Mouse (Mus musculus) heart, embryonic 12.5 days (tissue): ENCODE measurements at regions not wholly inside any gene's neighbourhood (a gene's known extent, or its start where the extent isn't known, plus 50 kb on each side); places are given as distances from the start of the nearest gene placed in this dataset.

ENCODE experiments used
- ATAC-seq: fragments of 200-750 bp; cut with Nextera tagmentation; 2 replicates; pipeline ENCODE4 v1.8.0; 2017; ENCODE audit warnings: moderate TSS enrichment, moderate library complexity; ENCODE audit not compliant: insufficient number of reproducible peaks, low FRiP score
- H3K27ac ChIP-seq: fragments of 300-500 bp; sonication (generic); 2 replicates; pipeline ENCODE4 v1.5.1; 2016; ENCODE audit warnings: mild to moderate bottlenecking, moderate library complexity; ENCODE audit not compliant: poor library complexity, severe bottlenecking
- H3K27me3 ChIP-seq: fragments of 300-500 bp; sonication (generic); replicated peaks from 2 replicates; pipeline ENCODE4 v1.6.1; 2016; ENCODE audit warnings: mild to moderate bottlenecking, moderate library complexity
- H3K36me3 ChIP-seq: fragments of 300-500 bp; sonication (generic); 2 replicates; pipeline ENCODE4 v1.6.1; 2016; ENCODE audit warnings: mild to moderate bottlenecking, moderate library complexity
- H3K4me1 ChIP-seq: fragments of 300-500 bp; sonication (generic); replicated peaks from 2 replicates; pipeline ENCODE4 v1.6.1; 2016; ENCODE audit warnings: mild to moderate bottlenecking
- H3K4me2 ChIP-seq: fragments of 300-500 bp; sonication (generic); 2 replicates; pipeline ENCODE4 v1.6.1; 2016; ENCODE audit warnings: mild to moderate bottlenecking, moderate library complexity
- H3K4me3 ChIP-seq: fragments of 300-500 bp; sonication (generic); 2 replicates; pipeline ENCODE4 v1.5.1; 2016; ENCODE audit warnings: mild to moderate bottlenecking
- H3K9ac ChIP-seq: fragments of 300-500 bp; sonication (generic); 2 replicates; pipeline ENCODE4 v1.6.1; 2016; ENCODE audit warnings: mild to moderate bottlenecking, moderate library complexity
- H3K9me3 ChIP-seq: fragments of 300-500 bp; sonication (generic); replicated peaks from 2 replicates; pipeline ENCODE4 v1.6.1; 2016; ENCODE audit warnings: mild to moderate bottlenecking, moderate library complexity
- WGBS: fragments of 180-500 bp; shearing (Covaris S2); methylation state at CpG from one replicate; pipeline ENCODE4 v1.1.7; 2016; 5-methylcytosine and 5-hydroxymethylcytosine counted together

DNA sequence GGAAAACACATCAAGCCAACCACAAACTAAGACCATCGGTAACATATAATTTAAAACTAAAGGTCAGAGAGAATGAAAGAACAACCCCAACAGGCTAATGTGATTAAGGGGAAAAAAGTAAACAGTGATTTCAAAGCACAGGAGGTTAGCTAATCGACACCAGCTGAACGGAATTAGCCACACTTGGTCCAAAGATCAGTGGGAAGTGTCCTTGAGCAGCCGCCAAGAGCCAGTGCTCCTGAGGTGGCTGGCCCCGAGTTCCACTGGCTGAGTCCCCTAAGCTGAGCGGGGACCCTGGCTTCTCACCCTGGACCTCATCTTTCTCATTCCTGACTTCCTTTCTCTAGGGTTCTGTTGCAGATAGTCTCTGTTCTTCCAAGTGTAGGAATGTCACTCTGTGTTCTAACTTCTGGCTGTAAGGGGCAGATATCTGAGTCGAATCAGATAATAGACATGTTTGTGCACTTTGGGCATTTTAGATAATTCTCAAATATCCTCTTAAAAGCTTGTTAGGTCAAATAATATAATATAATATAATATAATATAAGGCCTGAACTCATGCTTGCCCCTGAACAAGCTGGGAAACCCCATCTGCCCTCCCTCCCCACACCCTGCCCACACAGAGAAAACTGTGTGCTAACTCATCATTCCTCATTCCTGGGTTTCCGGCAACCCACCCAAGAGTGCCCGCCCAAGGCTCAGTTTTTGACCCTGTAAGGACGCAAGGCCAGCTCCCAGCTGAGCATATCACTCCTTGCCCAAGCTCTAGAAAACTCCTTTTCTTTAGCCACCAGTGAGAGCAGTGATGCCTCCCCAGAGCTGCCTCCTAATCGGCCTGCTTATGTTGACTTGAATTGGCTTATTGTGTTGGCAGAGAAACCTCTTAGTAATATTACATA, 137.3 kb upstream of the Krr1 start:
- ATAC-seq: no peak
- Histone ChIP-seq H3K27me3 (no peaks in the 10 kb centered on the region), H3K4me3 (no peak overlapping the region), H3K4me2 (no peak overlapping the region), H3K9me3 (no peaks in the 10 kb centered on the region), H3K27ac (no peak overlapping the region), H3K4me1 (no peaks in the 10 kb centered on the region; the same call in 1 of the 2 replicates), H3K36me3 (no peaks in the 10 kb centered on the region), H3K9ac (no peak overlapping the region)
- WGBS: 39% methylated on average over 11 of the region's 11 CpGs

- ATAC-seq: no peak
- no peaks in the 10 kb centered on the region for H3K9me3 ChIP-seq
- H3K4me1 ChIP-seq: no peaks in the 10 kb centered on the region; the same call in 1 of the 2 replicates
These were observed 136.3 kb upstream of the Krr1 start for GRCm38 (mm10) chr10:111836191-111836590.

DNA sequence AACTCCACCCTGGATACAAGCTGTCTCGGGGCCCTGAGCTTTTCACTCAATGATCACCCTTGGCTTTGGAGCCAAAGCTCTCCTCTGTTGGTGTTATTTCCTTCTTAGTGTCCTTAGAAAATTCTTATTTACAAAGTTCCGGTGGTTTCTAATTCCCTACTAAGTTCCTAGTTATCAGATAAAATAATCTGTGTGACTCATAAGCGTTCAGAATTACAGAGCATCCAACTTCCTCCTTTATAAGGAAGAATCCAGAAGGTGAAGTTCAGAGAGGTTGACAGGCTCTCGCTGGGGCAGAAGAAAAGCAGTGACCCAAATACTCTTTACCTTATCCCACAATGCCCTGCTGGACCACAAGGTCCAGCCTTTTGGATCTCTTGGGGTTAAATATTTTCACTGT, 135.7 kb upstream of the Krr1 start:
- no peak for ATAC-seq
- Histone ChIP-seq H3K27ac (no peak overlapping the region), H3K4me3 (no peak overlapping the region), H3K4me2 (no peak overlapping the region), H3K27me3 (no peaks in the 10 kb centered on the region), H3K9me3 (no peaks in the 10 kb centered on the region), H3K36me3 (no peaks in the 10 kb centered on the region), H3K9ac (no peak overlapping the region), H3K4me1 (no peaks in the 10 kb centered on the region; the same call in 1 of the 2 replicates)
- 79% methylated on average over 4 of the region's 4 CpGs for WGBS

More at GRCm38 (mm10) chr10:111836191-111836590, 136.3 kb upstream of the Krr1 start:
- WGBS: 67% methylated on average over 5 of the region's 5 CpGs
- H3K27ac ChIP-seq: no peak overlapping the region
- H3K4me2 ChIP-seq: no peak overlapping the region
- H3K4me3 ChIP-seq: no peak overlapping the region
- no peaks in the 10 kb centered on the region for H3K27me3 ChIP-seq
- H3K36me3 ChIP-seq: no peaks in the 10 kb centered on the region
- H3K9ac ChIP-seq: no peak overlapping the region

- H3K9me3 ChIP-seq: no peaks in the 10 kb centered on the region
- peak overlapping the region; percentile 38; the same call in 1 of the 2 replicates for H3K4me2 ChIP-seq
- no peak overlapping the region for H3K9ac ChIP-seq
- no peak overlapping the region for H3K27ac ChIP-seq
- peaks cover 6% of the 10 kb centered on the region; the same call in 1 of the 2 replicates for H3K4me1 ChIP-seq
- H3K4me3 ChIP-seq: no peak overlapping the region
- ATAC-seq: no peak
- H3K36me3 ChIP-seq: no peaks in the 10 kb centered on the region
- 48% methylated on average over 11 of the region's 11 CpGs for WGBS
- no peaks in the 10 kb centered on the region for H3K27me3 ChIP-seq
These were observed 130.1 kb upstream of the Krr1 start for GRCm38 (mm10) chr10:111842321-111842775.

DNA sequence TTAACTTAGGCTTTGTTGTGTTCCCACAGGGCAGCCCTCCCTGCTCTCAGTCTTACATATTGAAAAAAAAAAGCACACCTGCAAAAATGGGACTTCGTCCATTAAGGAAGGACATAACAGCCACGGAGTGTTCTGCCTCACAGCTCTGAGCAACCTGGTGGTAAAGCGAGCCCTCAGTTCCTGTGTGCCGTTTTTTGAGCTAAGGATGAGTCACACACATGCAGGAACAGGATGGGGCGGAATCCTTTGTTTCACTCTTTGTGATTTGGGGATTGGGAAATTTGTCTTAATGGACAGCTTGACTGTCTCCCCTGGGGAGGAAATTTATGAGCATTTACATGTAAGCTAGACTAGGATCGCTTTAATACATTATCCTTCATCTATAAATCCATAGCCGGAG, 129.6 kb upstream of the Krr1 start:
- no peak overlapping the region for H3K4me3 ChIP-seq
- no peaks in the 10 kb centered on the region for H3K36me3 ChIP-seq
- H3K4me1 ChIP-seq: peaks cover 6% of the 10 kb centered on the region; the same call in 1 of the 2 replicates
- no peaks in the 10 kb centered on the region for H3K27me3 ChIP-seq
- no peaks in the 10 kb centered on the region for H3K9me3 ChIP-seq
- WGBS: 62% methylated on average over 7 of the region's 7 CpGs
- no peak overlapping the region for H3K4me2 ChIP-seq
- H3K9ac ChIP-seq: no peak overlapping the region
- no peak overlapping the region for H3K27ac ChIP-seq
- ATAC-seq: no peak

DNA sequence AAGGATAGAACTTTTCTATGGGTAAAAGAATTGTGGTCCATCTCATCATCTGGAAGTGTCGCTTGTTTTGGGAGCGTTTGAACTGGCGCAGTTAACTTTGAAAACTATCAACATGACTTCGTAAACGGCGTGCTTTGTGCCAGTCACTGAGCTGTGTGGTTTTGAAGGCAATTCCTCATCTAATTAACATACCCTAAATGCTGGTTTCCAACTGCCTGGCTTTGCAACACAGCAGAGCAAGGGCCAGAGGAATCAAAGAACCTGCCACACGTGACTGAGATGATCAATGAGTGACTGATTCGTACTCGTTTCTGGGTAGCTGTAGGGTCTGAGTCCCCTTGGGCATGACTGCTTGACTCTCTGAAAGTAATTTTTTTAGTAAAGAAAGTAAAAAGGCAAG, 129.2 kb upstream of the Krr1 start:
- Histone ChIP-seq H3K27me3 (no peaks in the 10 kb centered on the region), H3K4me1 (peaks cover 6% of the 10 kb centered on the region; the same call in 1 of the 2 replicates), H3K4me3 (no peak overlapping the region), H3K27ac (no peak overlapping the region), H3K9ac (no peak overlapping the region), H3K4me2 (no peak overlapping the region), H3K36me3 (no peaks in the 10 kb centered on the region), H3K9me3 (no peaks in the 10 kb centered on the region)
- no peak for ATAC-seq
- 83% methylated on average over 9 of the region's 9 CpGs for WGBS

DNA sequence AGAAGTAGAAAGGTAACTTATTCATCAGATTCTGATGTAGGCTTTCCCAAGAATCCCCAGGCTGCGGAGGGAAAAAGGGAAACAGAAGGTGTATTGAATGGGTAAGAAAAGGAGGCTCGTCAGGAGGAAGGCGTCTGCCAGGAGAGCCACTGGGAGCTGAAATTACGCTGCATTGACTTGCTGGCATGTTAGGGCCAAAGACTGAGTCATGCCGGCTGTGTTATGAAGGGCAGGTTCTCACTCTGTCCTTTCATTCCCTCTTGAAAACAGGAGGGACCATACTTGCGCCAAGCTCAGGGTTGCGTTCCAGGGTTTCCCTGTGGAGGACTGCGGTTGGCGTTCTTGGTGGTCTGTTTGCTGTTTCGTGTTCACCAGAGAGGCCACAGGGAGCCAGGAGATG, 128.3 kb upstream of the Krr1 start:
- no peak overlapping the region for H3K4me2 ChIP-seq
- H3K9ac ChIP-seq: no peak overlapping the region
- no peak overlapping the region for H3K4me3 ChIP-seq
- H3K27me3 ChIP-seq: no peaks in the 10 kb centered on the region
- H3K27ac ChIP-seq: no peak overlapping the region
- 92% methylated on average over 10 of the region's 10 CpGs for WGBS
- H3K9me3 ChIP-seq: no peaks in the 10 kb centered on the region
- H3K36me3 ChIP-seq: no peaks in the 10 kb centered on the region
- peaks cover 6% of the 10 kb centered on the region; the same call in 1 of the 2 replicates for H3K4me1 ChIP-seq
- ATAC-seq: no peak

GRCm38 (mm10) chr10:111845946-111846345, 126.5 kb upstream of the Krr1 start:
- 84% methylated on average over 2 of the region's 2 CpGs for WGBS
- peaks cover 6% of the 10 kb centered on the region; the same call in 1 of the 2 replicates for H3K4me1 ChIP-seq
- H3K4me2 ChIP-seq: no peak overlapping the region
- no peaks in the 10 kb centered on the region for H3K36me3 ChIP-seq
- no peak overlapping the region for H3K4me3 ChIP-seq
- ATAC-seq: no peak
- H3K9ac ChIP-seq: no peak overlapping the region
- H3K27me3 ChIP-seq: no peaks in the 10 kb centered on the region
- H3K27ac ChIP-seq: no peak overlapping the region
- H3K9me3 ChIP-seq: no peaks in the 10 kb centered on the region

- 87% methylated on average over 5 of the region's 5 CpGs for WGBS
- no peaks in the 10 kb centered on the region for H3K36me3 ChIP-seq
- no peak overlapping the region for H3K9ac ChIP-seq
- H3K9me3 ChIP-seq: no peaks in the 10 kb centered on the region
- H3K4me1 ChIP-seq: no peaks in the 10 kb centered on the region
- ATAC-seq: no peak
- no peaks in the 10 kb centered on the region for H3K27me3 ChIP-seq
- no peak overlapping the region for H3K27ac ChIP-seq
- no peak overlapping the region for H3K4me2 ChIP-seq
- H3K4me3 ChIP-seq: no peak overlapping the region
These were observed 118.2 kb upstream of the Krr1 start for GRCm38 (mm10) chr10:111854254-111854653.

- Histone ChIP-seq H3K27me3 (no peaks in the 10 kb centered on the region), H3K9ac (no peak overlapping the region), H3K4me2 (no peak overlapping the region), H3K9me3 (no peaks in the 10 kb centered on the region), H3K4me1 (no peaks in the 10 kb centered on the region), H3K27ac (no peak overlapping the region), H3K4me3 (no peak overlapping the region), H3K36me3 (no peaks in the 10 kb centered on the region)
- WGBS: 82% methylated on average over 18 of the region's 18 CpGs
- no peak for ATAC-seq
These were observed 117.0 kb upstream of the Krr1 start for GRCm38 (mm10) chr10:111855496-111855895.

DNA sequence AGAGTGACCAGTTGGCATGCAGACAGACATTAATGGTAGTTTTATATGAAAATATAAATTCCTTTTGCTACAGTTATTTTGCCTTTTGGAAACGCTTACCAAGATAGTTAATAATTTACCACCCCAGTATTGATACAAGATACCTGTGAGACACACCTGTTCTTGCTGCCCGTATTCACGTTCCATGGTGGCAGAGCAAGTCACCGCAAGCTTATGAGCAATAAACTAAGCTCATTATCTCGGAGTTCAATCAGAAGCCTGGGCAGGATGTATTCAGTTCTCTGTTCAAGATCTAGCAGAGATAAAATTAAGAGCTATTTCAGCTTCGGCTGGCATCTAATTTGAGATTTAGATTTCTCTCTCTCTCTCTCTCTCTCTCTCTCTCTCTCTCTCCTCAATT, 114.1 kb upstream of the Krr1 start:
- ATAC-seq: no peak
- Histone ChIP-seq H3K9me3 (no peaks in the 10 kb centered on the region), H3K27ac (no peak overlapping the region), H3K36me3 (no peaks in the 10 kb centered on the region), H3K4me2 (no peak overlapping the region), H3K27me3 (no peaks in the 10 kb centered on the region), H3K4me1 (no peaks in the 10 kb centered on the region), H3K4me3 (no peak overlapping the region), H3K9ac (no peak overlapping the region)
- 81% methylated on average over 6 of the region's 6 CpGs for WGBS
